Comparison of ENCODE assay signal across 8 mouse cellular contexts in genomic region chr2:25581901-25582301, GRCm38 (mm10). TPM values are rescaled to one million over a fixed set of nuclear protein-coding genes. Genes with fewer than 3 reads are reported as not detected.
DNase-seq lines count a peak whose midpoint lies in the region; ATAC-seq and TF ChIP-seq lines count a peak whose summit lies in the region.

No protein-coding gene starts in this region.

- no peak for DNase-seq in kidney, postnatal 0 days (ENCODE audit: low spot score)
- DNase-seq in kidney, postnatal 14 days = no peak
- DNase-seq in cerebellum, adult 11 months = peak; percentile 90
- DNase-seq in right cerebral cortex, postnatal 14 days = peak; percentile 42
- no peak for DNase-seq in thymus, postnatal 10 days (ENCODE audit: low spot score in 2 of 2)
- no peak for DNase-seq in urinary bladder, postnatal 36 days (ENCODE audit: low spot score in 2 of 2)

- TF ChIP-seq CTCF in kidney, postnatal 0 days (IDR thresholded peaks at IDR 0.05; ENCODE audit: low read depth) = no peak

- ATAC-seq in kidney, postnatal 0 days (replicated peaks; ENCODE audit: low FRiP score, low read depth) = no peak
- 0 out of 2 replicates have a peak, but pooled peaks have one; percentile 1 for ATAC-seq in forebrain, embryonic 13.5 days
- ATAC-seq in limb, embryonic 12.5 days (ENCODE audit: insufficient number of reproducible peaks, insufficient read depth, low FRiP score, low TSS enrichment, low read depth) = no peak

- no peak overlapping the region for H3K9ac ChIP-seq in kidney, postnatal 0 days (ENCODE audit: low read depth, low read length)
- no peak overlapping the region for H3K9ac ChIP-seq in forebrain, embryonic 13.5 days
- no peak overlapping the region for H3K9ac ChIP-seq in limb, embryonic 12.5 days (replicated peaks)

- 27% methylated on average over 6 of the region's 6 CpGs for WGBS in kidney, postnatal 0 days
- WGBS in forebrain, embryonic 13.5 days = 35% methylated on average over 6 of the region's 6 CpGs
- 36% methylated on average over 6 of the region's 6 CpGs for WGBS in limb, embryonic 12.5 days

- H3K4me3 ChIP-seq in kidney, postnatal 0 days (replicated peaks; ENCODE audit: low read depth, low read length) = no peak overlapping the region
- no peak overlapping the region; the same call in 1 of the 2 replicates for H3K4me3 ChIP-seq in forebrain, embryonic 13.5 days
- H3K4me3 ChIP-seq in limb, embryonic 12.5 days (replicated peaks) = no peak overlapping the region

- peak overlapping the region; percentile 78 for H3K4me2 ChIP-seq in kidney, postnatal 0 days (ENCODE audit: low read length)
- H3K4me2 ChIP-seq in forebrain, embryonic 13.5 days = peak overlapping the region; percentile 69
- H3K4me2 ChIP-seq in limb, embryonic 12.5 days = peak overlapping the region; percentile 61

- H3K4me1 ChIP-seq in kidney, postnatal 0 days (replicated peaks; ENCODE audit: insufficient read depth, low read length) = peaks cover 39% of the 10 kb centered on the region
- peaks cover 50% of the 10 kb centered on the region for H3K4me1 ChIP-seq in forebrain, embryonic 13.5 days
- peaks cover 61% of the 10 kb centered on the region for H3K4me1 ChIP-seq in limb, embryonic 12.5 days (replicated peaks)

- H3K27me3 ChIP-seq in kidney, postnatal 0 days (ENCODE audit: insufficient read depth, low read length) = peaks cover 43% of the 10 kb centered on the region
- peaks cover 45% of the 10 kb centered on the region for H3K27me3 ChIP-seq in forebrain, embryonic 13.5 days
- peaks cover 44% of the 10 kb centered on the region for H3K27me3 ChIP-seq in limb, embryonic 12.5 days

- H3K27ac ChIP-seq in kidney, postnatal 0 days = no peak overlapping the region
- H3K27ac ChIP-seq in forebrain, embryonic 13.5 days = no peak overlapping the region
- no peak overlapping the region for H3K27ac ChIP-seq in limb, embryonic 12.5 days

- no peaks in the 10 kb centered on the region for H3K9me3 ChIP-seq in kidney, postnatal 0 days (replicated peaks; ENCODE audit: low read length)
- no peaks in the 10 kb centered on the region for H3K9me3 ChIP-seq in forebrain, embryonic 13.5 days (replicated peaks)
- no peaks in the 10 kb centered on the region for H3K9me3 ChIP-seq in limb, embryonic 12.5 days

- peaks cover 20% of the 10 kb centered on the region for H3K36me3 ChIP-seq in kidney, postnatal 0 days (ENCODE audit: insufficient read depth, low read length)
- H3K36me3 ChIP-seq in forebrain, embryonic 13.5 days (ENCODE audit: poor library complexity, severe bottlenecking) = peaks cover 37% of the 10 kb centered on the region
- peaks cover 41% of the 10 kb centered on the region for H3K36me3 ChIP-seq in limb, embryonic 12.5 days

RNA-seq across cellular contexts. Expression of gene Ajm1, which starts 0.3 kb away (rescaled TPM):
- polyA plus RNA-seq in kidney, postnatal 0 days (2015; fragmentation: Nextera tagmentation; extraction: Ambion mirVana) = 0.15 and 0.16 TPM in 2 replicates
- 2.2 and 3.4 TPM in 2 replicates for polyA plus RNA-seq in forebrain, embryonic 13.5 days (2015; fragmentation: Nextera tagmentation; extraction: Ambion mirVana)
- 0.08 and 0.23 TPM in 2 replicates for polyA plus RNA-seq in limb, embryonic 12.5 days (2016; fragmentation: Nextera tagmentation; extraction: Ambion mirVana)

RNA-seq across cellular contexts. Expression of gene Phpt1, which starts 6.9 kb away (rescaled TPM):
- polyA plus RNA-seq in kidney, postnatal 0 days (2015; fragmentation: Nextera tagmentation; extraction: Ambion mirVana) = 197 TPM in 2 replicates
- 179 and 189 TPM in 2 replicates for polyA plus RNA-seq in forebrain, embryonic 13.5 days (2015; fragmentation: Nextera tagmentation; extraction: Ambion mirVana)
- 183 and 184 TPM in 2 replicates for polyA plus RNA-seq in limb, embryonic 12.5 days (2016; fragmentation: Nextera tagmentation; extraction: Ambion mirVana)

RNA-seq across cellular contexts. Expression of gene Mamdc4, which starts 7.3 kb away (rescaled TPM):
- polyA plus RNA-seq in kidney, postnatal 0 days (2015; fragmentation: Nextera tagmentation; extraction: Ambion mirVana) = 0.59 and 0.85 TPM in 2 replicates
- polyA plus RNA-seq in forebrain, embryonic 13.5 days (2015; fragmentation: Nextera tagmentation; extraction: Ambion mirVana) = 3.1 and 4.2 TPM in 2 replicates
- 2.3 and 3.0 TPM in 2 replicates for polyA plus RNA-seq in limb, embryonic 12.5 days (2016; fragmentation: Nextera tagmentation; extraction: Ambion mirVana)

RNA-seq across cellular contexts. Expression of gene Edf1, which starts 24.3 kb away (rescaled TPM):
- polyA plus RNA-seq in kidney, postnatal 0 days (2015; fragmentation: Nextera tagmentation; extraction: Ambion mirVana) = 351 and 379 TPM in 2 replicates
- 383 and 401 TPM in 2 replicates for polyA plus RNA-seq in forebrain, embryonic 13.5 days (2015; fragmentation: Nextera tagmentation; extraction: Ambion mirVana)
- 320 and 329 TPM in 2 replicates for polyA plus RNA-seq in limb, embryonic 12.5 days (2016; fragmentation: Nextera tagmentation; extraction: Ambion mirVana)

RNA-seq across cellular contexts. Expression of gene Rabl6, which starts 26.4 kb away (rescaled TPM):
- 45.6 and 56.9 TPM in 2 replicates for polyA plus RNA-seq in kidney, postnatal 0 days (2015; fragmentation: Nextera tagmentation; extraction: Ambion mirVana)
- polyA plus RNA-seq in forebrain, embryonic 13.5 days (2015; fragmentation: Nextera tagmentation; extraction: Ambion mirVana) = 71.7 and 72.5 TPM in 2 replicates
- polyA plus RNA-seq in limb, embryonic 12.5 days (2016; fragmentation: Nextera tagmentation; extraction: Ambion mirVana) = 81.3 and 83.0 TPM in 2 replicates

Comparison
In these comparisons a context has a peak if more than half of its experiments do, and no peak if none do; other contexts are left out.
1. DNase-seq: peak in cerebellum, adult 11 months (single experiment) and right cerebral cortex, postnatal 14 days (single experiment); none in kidney, postnatal 0 days (single experiment), kidney, postnatal 14 days (single experiment), thymus, postnatal 10 days (0 of 2) and urinary bladder, postnatal 36 days (0 of 2).
2. Peak in every context shown above with its lines, with median percentiles within 50 percentile points of each other: H3K4me2 ChIP-seq.